Mouse (Mus musculus) limb, embryonic 14.5 days (tissue): ENCODE data around the gene Acot1. TPM values are rescaled to one million over a fixed set of nuclear protein-coding genes. Genes with fewer than 3 reads are reported as not detected.

Experiments
- ATAC-seq: fragments of 200-750 bp; cut with Nextera tagmentation; 2 replicates; pipeline ENCODE4 v1.8.0; 2017; ENCODE audit warnings: low read depth, moderate number of reproducible peaks, moderate TSS enrichment; ENCODE audit not compliant: low FRiP score
- DNase-seq: peaks from one replicate; pipeline ENCODE4 v3.0.0-alpha.2; 2015; ENCODE audit warnings: low spot score
- H3K27ac ChIP-seq: fragments of 300-500 bp; sonication (generic); replicated peaks from 2 replicates; pipeline ENCODE4 v1.5.1; 2014; ENCODE audit warnings: low read depth, mild to moderate bottlenecking, low read length, moderate library complexity, mixed read lengths
- H3K27me3 ChIP-seq: fragments of 300-500 bp; sonication (generic); 2 replicates; pipeline ENCODE4 v1.6.1; 2014; ENCODE audit warnings: low read length, mixed read lengths; ENCODE audit not compliant: control insufficient read depth, insufficient read depth
- H3K36me3 ChIP-seq: fragments of 300-500 bp; sonication (generic); 2 replicates; pipeline ENCODE4 v1.6.1; 2014; ENCODE audit warnings: mild to moderate bottlenecking, low read length, moderate library complexity, mixed read lengths; ENCODE audit not compliant: control insufficient read depth, insufficient read depth
- H3K4me1 ChIP-seq: fragments of 300-500 bp; sonication (generic); 2 replicates; pipeline ENCODE4 v1.6.1; 2014; ENCODE audit warnings: antibody characterized with exemption, low read length, mixed read lengths; ENCODE audit not compliant: control insufficient read depth, insufficient read depth
- H3K4me2 ChIP-seq: fragments of 300-500 bp; sonication (generic); replicated peaks from 2 replicates; pipeline ENCODE4 v1.6.1; 2014; ENCODE audit warnings: low read depth, mild to moderate bottlenecking, low read length, moderate library complexity; ENCODE audit not compliant: severe bottlenecking
- H3K4me3 ChIP-seq: fragments of 300-500 bp; sonication (generic); replicated peaks from 2 replicates; pipeline ENCODE4 v1.5.1; 2014; ENCODE audit warnings: low read length
- H3K9ac ChIP-seq: fragments of 300-500 bp; sonication (generic); 2 replicates; pipeline ENCODE4 v1.6.1; 2014; ENCODE audit warnings: mild to moderate bottlenecking, low read depth, low read length, moderate library complexity; ENCODE audit not compliant: severe bottlenecking
- H3K9me3 ChIP-seq: fragments of 300-500 bp; sonication (generic); 2 replicates; pipeline ENCODE4 v1.6.1; 2016; ENCODE audit warnings: low read length; ENCODE audit not compliant: control insufficient read depth
- POLR2A ChIP-seq: fragments of 200-500 bp; IDR thresholded peaks from 2 replicates; pipeline ENCODE4 v1.8.0; 2012; ENCODE audit warnings: inconsistent platforms, mild to moderate bottlenecking, moderate library complexity, borderline replicate concordance; ENCODE audit not compliant: insufficient read depth, insufficient read length; ENCODE audit errors: extremely low read depth
- WGBS: fragments of 180-500 bp; shearing (Covaris S2); extraction: QIAGEN DNeasy Blood & Tissue Kit; methylation state at CpG from one replicate; pipeline ENCODE4 v1.1.7; 2014; 5-methylcytosine and 5-hydroxymethylcytosine counted together
- polyA plus RNA-seq, 2 experiments: library from polyadenylated mRNA; depleted of rRNA in 1 of 2; stranded (reverse) in 1 of 2; unstranded in 1 of 2; fragments of >200 nt; fragmentation: Nextera tagmentation in 1 of 2; extraction: Ambion mirVana in 1 of 2; gene quantifications; 2 replicates each; pipeline versions ENCODE4 v1.2.1 to v1.2.3; 2012 to 2014

The Acot1 gene
- polyA plus RNA-seq, 2 experiments, result 30.7 to 56.5 TPM

DNA sequence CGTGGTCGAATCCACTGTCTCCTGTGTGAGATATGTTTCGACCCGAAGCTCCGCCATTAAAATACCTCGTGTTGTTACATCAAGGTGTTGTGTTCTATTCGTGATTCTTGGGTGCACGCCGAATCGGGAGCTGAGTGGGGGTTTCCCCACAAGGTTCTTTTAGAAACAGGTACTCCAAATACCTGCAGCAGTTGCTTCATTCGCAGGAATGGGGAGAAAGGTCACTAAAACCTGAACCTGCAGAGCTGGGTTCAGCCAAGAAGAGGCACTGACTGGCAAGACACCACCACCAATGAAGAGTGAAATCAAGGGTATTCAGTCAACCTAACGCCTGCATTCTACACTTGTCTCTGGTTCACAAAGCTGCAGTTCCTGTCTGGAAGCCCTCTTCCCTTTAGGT lies 1.0 kb upstream of the Acot1 start:
- Histone ChIP-seq H3K9me3 (no peaks in the 10 kb centered on the region), H3K27me3 (no peaks in the 10 kb centered on the region), H3K9ac (no peak overlapping the region), H3K4me2 (no peak overlapping the region), H3K27ac (no peak overlapping the region), H3K36me3 (no peaks in the 10 kb centered on the region), H3K4me3 (no peak overlapping the region), H3K4me1 (0 out of 2 replicates have a peak, but pooled peaks cover 7% of the 10 kb centered on the region)
- WGBS, result 93% methylated on average over 10 of the region's 12 CpGs
- DNase-seq, result no peak
- no peak for ATAC-seq
- no peak for TF ChIP-seq POLR2A

DNA sequence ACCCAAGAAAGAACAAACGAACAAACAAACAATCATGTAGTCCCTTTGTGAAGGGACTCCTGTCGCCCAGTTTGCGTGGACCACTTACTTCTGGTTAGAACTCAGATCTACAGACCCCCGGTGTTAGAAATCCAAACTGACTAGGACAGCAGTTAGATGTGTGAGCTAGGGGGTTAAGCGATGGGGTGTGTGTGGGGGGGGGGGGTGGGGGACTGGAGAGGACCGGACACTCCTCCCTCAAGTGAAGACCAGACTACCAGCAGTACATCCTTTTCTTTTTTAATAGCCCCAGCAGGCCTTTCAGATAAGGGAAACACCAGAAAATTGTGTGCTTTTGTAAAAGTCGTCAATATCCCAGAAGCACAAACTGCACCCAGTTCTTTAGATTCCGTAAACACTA lies 561 bp upstream of the Acot1 start:
- H3K4me1 ChIP-seq, result 0 out of 2 replicates have a peak, but pooled peaks cover 7% of the 10 kb centered on the region
- no peak for TF ChIP-seq POLR2A
- no peak for DNase-seq
- peak overlapping the region; percentile 66 for H3K9ac ChIP-seq
- no peaks in the 10 kb centered on the region for H3K36me3 ChIP-seq
- peak overlapping the region; percentile 61 for H3K27ac ChIP-seq
- H3K4me2 ChIP-seq, result peak overlapping the region; percentile 50
- no peaks in the 10 kb centered on the region for H3K27me3 ChIP-seq
- no peaks in the 10 kb centered on the region for H3K9me3 ChIP-seq
- H3K4me3 ChIP-seq, result peak overlapping the region; percentile 47
- 72% methylated on average over 8 of the region's 8 CpGs for WGBS
- no peak for ATAC-seq

DNA sequence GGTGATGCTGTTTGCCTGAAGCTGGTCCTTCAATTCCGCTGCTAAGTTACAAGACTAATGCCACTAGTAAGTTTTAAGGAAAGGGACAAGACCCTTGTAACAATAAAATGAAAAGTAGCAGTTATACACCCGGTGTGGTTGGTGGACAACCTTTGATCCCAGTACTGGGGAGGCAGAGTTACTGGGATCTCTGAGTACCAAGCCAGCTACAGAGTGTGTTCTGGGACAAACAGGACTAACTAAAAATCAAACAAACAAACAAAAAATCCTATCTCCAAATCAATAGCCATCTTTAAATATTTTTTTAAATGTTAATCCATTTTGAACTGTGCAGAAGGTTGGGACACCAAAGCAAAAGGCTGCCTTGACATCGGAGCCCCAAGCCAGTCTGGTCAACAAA lies 911 bp downstream of the Acot1 start:
- Histone ChIP-seq H3K27ac (no peak overlapping the region), H3K9me3 (no peaks in the 10 kb centered on the region), H3K4me2 (peak overlapping the region; percentile 50), H3K36me3 (peaks cover 9% of the 10 kb centered on the region; the same call in 1 of the 2 replicates), H3K9ac (no peak overlapping the region; the same call in 1 of the 2 replicates), H3K4me3 (peak overlapping the region; percentile 47), H3K4me1 (0 out of 2 replicates have a peak, but pooled peaks cover 7% of the 10 kb centered on the region), H3K27me3 (no peaks in the 10 kb centered on the region)
- no peak for DNase-seq
- WGBS, result 72% methylated on average over 3 of the region's 3 CpGs
- no peak for ATAC-seq
- no peak for TF ChIP-seq POLR2A

DNA sequence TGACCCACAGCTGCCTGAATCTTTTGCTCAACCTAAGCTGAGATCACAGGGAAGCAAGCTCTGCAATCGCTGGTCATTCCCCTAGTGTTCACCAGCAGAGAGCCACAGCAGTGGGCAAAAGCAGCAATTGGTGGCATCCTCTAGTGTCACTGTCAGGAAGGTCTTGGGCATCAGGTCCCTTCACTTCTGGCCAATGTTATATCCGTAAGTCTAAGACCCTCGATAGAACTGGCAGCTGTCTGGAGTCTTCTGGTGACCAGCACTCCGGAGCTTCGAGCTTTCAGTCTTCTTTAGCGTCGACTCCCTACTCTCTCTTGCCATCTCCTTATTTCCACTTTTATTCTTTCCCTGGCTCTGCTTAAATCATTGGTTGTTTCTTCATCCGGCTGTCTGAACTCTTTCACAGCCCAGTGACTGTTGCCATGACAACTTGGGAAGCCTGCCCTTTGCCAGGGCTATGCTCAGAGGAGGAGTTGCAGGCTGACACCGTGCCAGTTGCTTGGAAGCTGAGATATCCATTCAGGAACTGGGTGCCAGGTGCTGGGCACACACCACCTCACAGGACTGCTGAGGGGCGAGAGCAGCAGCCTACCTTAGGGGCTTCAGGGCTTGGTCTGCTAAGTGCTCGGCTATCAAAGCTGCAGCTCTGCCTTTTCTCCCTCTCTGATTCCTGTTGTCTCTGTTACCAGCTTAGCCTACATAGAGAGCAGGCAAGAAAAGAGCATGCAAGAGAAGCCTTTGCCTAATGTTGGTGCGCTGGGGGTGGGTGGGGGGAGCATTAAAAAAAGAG lies 2.2 kb downstream of the Acot1 start:
- no peak for TF ChIP-seq POLR2A
- H3K27ac ChIP-seq, result no peak overlapping the region
- H3K9me3 ChIP-seq, result no peaks in the 10 kb centered on the region
- H3K4me3 ChIP-seq, result no peak overlapping the region
- 0 out of 2 replicates have a peak overlapping the region, but pooled peaks have one; percentile 2 for H3K9ac ChIP-seq
- H3K4me1 ChIP-seq, result 0 out of 2 replicates have a peak, but pooled peaks cover 7% of the 10 kb centered on the region
- DNase-seq (peak; percentile 61), ATAC-seq (peak; percentile 20; the same call in 1 of the 2 replicates)
- H3K27me3 ChIP-seq, result no peaks in the 10 kb centered on the region
- H3K4me2 ChIP-seq, result 0 out of 2 replicates have a peak overlapping the region, but pooled peaks have one; percentile 6
- H3K36me3 ChIP-seq, result peaks cover 11% of the 10 kb centered on the region; the same call in 1 of the 2 replicates
- 57% methylated on average over 12 of the region's 12 CpGs for WGBS

DNA sequence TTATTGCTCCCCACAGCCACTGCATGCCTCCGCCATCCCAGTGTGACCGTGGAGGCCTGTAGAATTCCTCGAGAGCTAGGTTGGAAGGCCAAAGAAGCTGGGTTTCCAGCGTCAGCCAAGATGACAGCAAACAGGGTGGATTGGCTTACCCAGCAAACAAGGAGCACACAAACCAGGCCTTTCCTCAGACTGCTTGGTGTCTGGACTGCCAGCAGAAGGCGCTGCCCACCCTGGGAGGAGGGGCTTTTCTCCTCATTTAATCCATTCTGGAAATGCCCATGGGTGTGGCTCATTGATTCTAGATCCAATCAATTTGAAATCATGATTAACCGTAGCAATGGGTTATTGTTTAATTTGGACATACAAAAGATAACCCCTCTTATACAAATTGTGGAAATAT lies 3.8 kb downstream of the Acot1 start:
- DNase-seq (no peak), ATAC-seq (no peak)
- no peak for TF ChIP-seq POLR2A
- Histone ChIP-seq H3K27ac (no peak overlapping the region), H3K9ac (no peak overlapping the region), H3K4me1 (0 out of 2 replicates have a peak, but pooled peaks cover 7% of the 10 kb centered on the region), H3K9me3 (no peaks in the 10 kb centered on the region), H3K4me2 (no peak overlapping the region), H3K4me3 (no peak overlapping the region), H3K27me3 (no peaks in the 10 kb centered on the region), H3K36me3 (peaks cover 11% of the 10 kb centered on the region; the same call in 1 of the 2 replicates)
- 70% methylated on average over 6 of the region's 6 CpGs for WGBS
